Mouse (Mus musculus) cerebellum, adult 2 months (tissue): ENCODE data around the gene D17H6S53E. TPM values are rescaled to one million over a fixed set of nuclear protein-coding genes. Genes with fewer than 3 reads are reported as not detected.

Experiments
- DNase-seq, 2 experiments: peaks; one replicate each; pipeline ENCODE4 v3.0.0; 2021
- H3K27ac ChIP-seq: fragments of 200-500 bp; 2 replicates; pipeline ENCODE4 v1.5.1; 2012; ENCODE audit warnings: low read length, control low read depth, inconsistent platforms; ENCODE audit not compliant: insufficient read depth
- H3K27me3 ChIP-seq: fragments of 200-500 bp; 2 replicates; pipeline ENCODE4 v1.6.1; 2012; ENCODE audit warnings: inconsistent platforms, mild to moderate bottlenecking, low read length, moderate library complexity; ENCODE audit not compliant: control insufficient read depth, insufficient read depth
- H3K4me1 ChIP-seq: fragments of 200-500 bp; 2 replicates; pipeline ENCODE4 v1.6.1; 2011; ENCODE audit warnings: low read length; ENCODE audit not compliant: control insufficient read depth, insufficient read depth
- H3K4me3 ChIP-seq: fragments of 200-500 bp; replicated peaks from 2 replicates; pipeline ENCODE3; 2011; ENCODE audit warnings: mild to moderate bottlenecking, low read depth, low read length, control low read depth; ENCODE audit not compliant: insufficient read depth
- CTCF ChIP-seq: fragments of 200-500 bp; IDR thresholded peaks from 2 replicates; pipeline ENCODE4 v1.5.1; 2011; ENCODE audit warnings: low read depth, mild to moderate bottlenecking, control low read depth, low read length, moderate library complexity, borderline replicate concordance; ENCODE audit not compliant: insufficient read depth
- POLR2A ChIP-seq: fragments of 200-500 bp; IDR thresholded peaks from 2 replicates; pipeline ENCODE4 v1.6.1; 2011; ENCODE audit warnings: low read length, control low read depth, borderline replicate concordance; ENCODE audit not compliant: insufficient read depth
- whole genome bisulfite sequencing: fragments of 180-500 bp; shearing (Covaris S2); methylation state at CpG from one replicate; pipeline ENCODE4 v1.1.7; 2018; 5-methylcytosine and 5-hydroxymethylcytosine counted together
- polyA plus RNA-seq: library from polyadenylated mRNA; depleted of rRNA; stranded (reverse); fragments of >200 nt; gene quantifications from 2 replicates; pipeline ENCODE4 v1.2.3, GENCODE M21; 2012

D17H6S53E gene
- polyA plus RNA-seq, 1 experiment, result 12.3 TPM

- no peak overlapping the region for H3K27ac ChIP-seq
- TF ChIP-seq CTCF (no peak), POLR2A (no peak)
- WGBS, result 78% methylated on average over 3 of the region's 3 CpGs
Measured at GRCm38 (mm10) chr17:35139269-35139668, 13.1 kb downstream of the D17H6S53E start.

GRCm38 (mm10) chr17:35140490-35140996 is 14.4 kb downstream of the D17H6S53E start:
- peaks cover 4% of the 10 kb centered on the region; the same call in 1 of the 2 replicates for H3K4me1 ChIP-seq
- no peaks in the 10 kb centered on the region for H3K27me3 ChIP-seq
- TF ChIP-seq POLR2A, result no peak
- TF ChIP-seq CTCF, result no peak
- WGBS, result 71% methylated on average over 16 of the region's 16 CpGs
- no peak overlapping the region for H3K4me3 ChIP-seq
- no peak overlapping the region for H3K27ac ChIP-seq
- DNase-seq, result no peak

More at GRCm38 (mm10) chr17:35139269-35139668, 13.1 kb downstream of the D17H6S53E start:
- Histone ChIP-seq H3K4me1 (peaks cover 4% of the 10 kb centered on the region; the same call in 1 of the 2 replicates), H3K27me3 (no peaks in the 10 kb centered on the region), H3K4me3 (no peak overlapping the region)
- DNase-seq, result no peak

GRCm38 (mm10) chr17:35141971-35142370 is 15.8 kb downstream of the D17H6S53E start:
- TF ChIP-seq POLR2A (no peak), CTCF (no peak)
- WGBS, result 70% methylated on average over 6 of the region's 6 CpGs

GRCm38 (mm10) chr17:35146139-35146538 is 20.0 kb downstream of the D17H6S53E start:
- H3K4me1 ChIP-seq, result no peaks in the 10 kb centered on the region
- 74% methylated on average over 5 of the region's 5 CpGs for WGBS
- no peak for TF ChIP-seq CTCF
- no peak for TF ChIP-seq POLR2A
- no peaks in the 10 kb centered on the region for H3K27me3 ChIP-seq
- no peak overlapping the region for H3K27ac ChIP-seq
- DNase-seq, result no peak
- no peak overlapping the region for H3K4me3 ChIP-seq

More at GRCm38 (mm10) chr17:35141971-35142370, 15.8 kb downstream of the D17H6S53E start:
- no peak for DNase-seq
- H3K27ac ChIP-seq, result no peak overlapping the region
- H3K4me1 ChIP-seq, result peaks cover 4% of the 10 kb centered on the region; the same call in 1 of the 2 replicates
- H3K4me3 ChIP-seq, result no peak overlapping the region
- H3K27me3 ChIP-seq, result no peaks in the 10 kb centered on the region

GRCm38 (mm10) chr17:35147348-35147747 is 21.2 kb downstream of the D17H6S53E start:
- no peak for TF ChIP-seq CTCF
- no peak for TF ChIP-seq POLR2A
- no peaks in the 10 kb centered on the region for H3K27me3 ChIP-seq
- WGBS, result 60% methylated on average over 3 of the region's 3 CpGs
- H3K4me3 ChIP-seq, result no peak overlapping the region
- no peaks in the 10 kb centered on the region for H3K4me1 ChIP-seq
- no peak overlapping the region for H3K27ac ChIP-seq
- no peak for DNase-seq

GRCm38 (mm10) chr17:35147922-35148639 is 21.9 kb downstream of the D17H6S53E start:
- Histone ChIP-seq H3K27me3 (no peaks in the 10 kb centered on the region), H3K4me1 (no peaks in the 10 kb centered on the region), H3K27ac (no peak overlapping the region), H3K4me3 (no peak overlapping the region)
- 47% methylated on average over 5 of the region's 5 CpGs for WGBS
- TF ChIP-seq CTCF (no peak), POLR2A (no peak)
- no peak for DNase-seq

- no peak for DNase-seq
- WGBS, result 92% methylated on average over 4 of the region's 4 CpGs
- H3K4me3 ChIP-seq, result no peak overlapping the region
- no peaks in the 10 kb centered on the region for H3K27me3 ChIP-seq
- no peak overlapping the region for H3K27ac ChIP-seq
- no peaks in the 10 kb centered on the region for H3K4me1 ChIP-seq
- no peak for TF ChIP-seq POLR2A
- no peak for TF ChIP-seq CTCF
Measured at GRCm38 (mm10) chr17:35152121-35152520, 25.9 kb downstream of the D17H6S53E start.

- Histone ChIP-seq H3K27me3 (no peaks in the 10 kb centered on the region), H3K4me3 (no peak overlapping the region), H3K27ac (no peak overlapping the region), H3K4me1 (no peaks in the 10 kb centered on the region)
- no peak for TF ChIP-seq POLR2A
- TF ChIP-seq CTCF, result no peak
- 70% methylated on average over 9 of the region's 9 CpGs for WGBS
- no peak for DNase-seq
Measured at GRCm38 (mm10) chr17:35153077-35153476, 26.9 kb downstream of the D17H6S53E start.
